Mouse (Mus musculus) hindbrain, embryonic 12.5 days (tissue): ENCODE results near the gene Tmem269. TPM values are rescaled to one million over a fixed set of nuclear protein-coding genes. Genes with fewer than 3 reads are reported as not detected.

Experiments used
- ATAC-seq: fragments of 200-750 bp; cut with Nextera tagmentation; 2 replicates; pipeline ENCODE4 v1.8.0; 2017; ENCODE audit warnings: moderate TSS enrichment; ENCODE audit not compliant: low FRiP score
- H3K27ac ChIP-seq: fragments of 300-500 bp; sonication (generic); 2 replicates; pipeline ENCODE4 v1.5.1; 2016; ENCODE audit warnings: mild to moderate bottlenecking
- H3K27me3 ChIP-seq: fragments of 300-500 bp; sonication (generic); 2 replicates; pipeline ENCODE4 v1.6.1; 2016; ENCODE audit warnings: mild to moderate bottlenecking
- H3K36me3 ChIP-seq: fragments of 300-500 bp; sonication (generic); 2 replicates; pipeline ENCODE4 v1.6.1; 2016; ENCODE audit warnings: mild to moderate bottlenecking
- H3K4me1 ChIP-seq: fragments of 300-500 bp; sonication (generic); 2 replicates; pipeline ENCODE4 v1.6.1; 2016
- H3K4me2 ChIP-seq: fragments of 300-500 bp; sonication (generic); replicated peaks from 2 replicates; pipeline ENCODE4 v1.6.1; 2016; ENCODE audit warnings: mild to moderate bottlenecking
- H3K4me3 ChIP-seq: fragments of 300-500 bp; sonication (generic); 2 replicates; pipeline ENCODE4 v1.5.1; 2016; ENCODE audit warnings: mild to moderate bottlenecking
- H3K9ac ChIP-seq: fragments of 300-500 bp; sonication (generic); 2 replicates; pipeline ENCODE4 v1.6.1; 2016; ENCODE audit warnings: mild to moderate bottlenecking, moderate library complexity
- H3K9me3 ChIP-seq: fragments of 300-500 bp; sonication (generic); replicated peaks from 2 replicates; pipeline ENCODE4 v1.6.1; 2016; ENCODE audit warnings: mild to moderate bottlenecking
- WGBS: fragments of 180-500 bp; shearing (Covaris S2); methylation state at CpG from one replicate; pipeline ENCODE4 v1.1.7; 2016; 5-methylcytosine and 5-hydroxymethylcytosine counted together
- polyA plus RNA-seq: library from polyadenylated mRNA; unstranded; fragments of >200 nt; fragmentation: Nextera tagmentation; extraction: Ambion mirVana; gene quantifications from 2 replicates; pipeline ENCODE4 v1.2.1, GENCODE M21; 2016

The Tmem269 gene
- 0.28 TPM in 1 of 2 replicates, not detected in the other for polyA plus RNA-seq

- Histone ChIP-seq H3K4me1 (peaks cover 5% of the 10 kb centered on the region; the same call in 1 of the 2 replicates), H3K9ac (0 out of 2 replicates have a peak within 1 kb of the TSS, but pooled peaks have one; percentile 13), H3K27ac (no peak within 1 kb of the TSS), H3K9me3 (no peaks in the 10 kb centered on the region), H3K4me2 (no peak within 1 kb of the TSS), H3K4me3 (no peak within 1 kb of the TSS), H3K27me3 (no peaks in the 10 kb centered on the region), H3K36me3 (peaks cover 6% of the 10 kb centered on the region)
- 9% methylated on average over 11 of the region's 11 CpGs for WGBS
- ATAC-seq, result no peak
Measured at GRCm38 (mm10) chr4:119218169-119218568, at the start of gene Tmem269. Tmem269 (minus strand) TSS chr4:119218217.

- Histone ChIP-seq H3K27ac (no peak overlapping the region), H3K9ac (no peak overlapping the region), H3K36me3 (peaks cover 27% of the 10 kb centered on the region), H3K27me3 (no peaks in the 10 kb centered on the region), H3K4me2 (no peak overlapping the region), H3K4me3 (no peak overlapping the region), H3K9me3 (no peaks in the 10 kb centered on the region), H3K4me1 (no peaks in the 10 kb centered on the region)
- WGBS, result 81% methylated on average over 13 of the region's 13 CpGs
- ATAC-seq, result no peak
Measured at GRCm38 (mm10) chr4:119266606-119267005, 48.6 kb upstream of the Tmem269 start.

- no peak overlapping the region for H3K4me3 ChIP-seq
- no peaks in the 10 kb centered on the region for H3K9me3 ChIP-seq
- no peak overlapping the region for H3K27ac ChIP-seq
- no peak overlapping the region for H3K9ac ChIP-seq
- no peak for ATAC-seq
- H3K4me2 ChIP-seq, result no peak overlapping the region
- WGBS, result 80% methylated on average over 3 of the region's 3 CpGs
- no peaks in the 10 kb centered on the region for H3K4me1 ChIP-seq
- 0 out of 2 replicates have a peak, but pooled peaks cover 6% of the 10 kb centered on the region for H3K36me3 ChIP-seq
- H3K27me3 ChIP-seq, result no peaks in the 10 kb centered on the region
Measured at GRCm38 (mm10) chr4:119263459-119263858, 45.4 kb upstream of the Tmem269 start.

- H3K36me3 ChIP-seq, result no peaks in the 10 kb centered on the region
- ATAC-seq, result no peak
- H3K27me3 ChIP-seq, result no peaks in the 10 kb centered on the region
- no peak overlapping the region for H3K9ac ChIP-seq
- no peaks in the 10 kb centered on the region for H3K4me1 ChIP-seq
- WGBS, result 89% methylated on average over 5 of the region's 5 CpGs
- H3K9me3 ChIP-seq, result no peaks in the 10 kb centered on the region
- H3K27ac ChIP-seq, result no peak overlapping the region
- no peak overlapping the region for H3K4me2 ChIP-seq
- H3K4me3 ChIP-seq, result no peak overlapping the region
Measured at GRCm38 (mm10) chr4:119262483-119262882, 44.5 kb upstream of the Tmem269 start.

GRCm38 (mm10) chr4:119261087-119261713, 43.2 kb upstream of the Tmem269 start:
- ATAC-seq, result no peak
- Histone ChIP-seq H3K9ac (no peak overlapping the region), H3K36me3 (no peaks in the 10 kb centered on the region), H3K27me3 (no peaks in the 10 kb centered on the region), H3K4me3 (no peak overlapping the region), H3K9me3 (no peaks in the 10 kb centered on the region), H3K4me2 (no peak overlapping the region), H3K27ac (no peak overlapping the region), H3K4me1 (no peaks in the 10 kb centered on the region)
- WGBS, result 58% methylated on average over 7 of the region's 7 CpGs

GRCm38 (mm10) chr4:119259344-119260254, 41.6 kb upstream of the Tmem269 start:
- Histone ChIP-seq H3K36me3 (no peaks in the 10 kb centered on the region), H3K9me3 (no peaks in the 10 kb centered on the region), H3K9ac (no peak overlapping the region), H3K27ac (no peak overlapping the region), H3K4me3 (no peak overlapping the region), H3K4me1 (peaks cover under 1% of the 10 kb centered on the region), H3K27me3 (no peaks in the 10 kb centered on the region), H3K4me2 (no peak overlapping the region)
- no peak for ATAC-seq
- WGBS, result 81% methylated on average over 15 of the region's 15 CpGs

GRCm38 (mm10) chr4:119257083-119257482, 39.1 kb upstream of the Tmem269 start:
- Histone ChIP-seq H3K27ac (no peak overlapping the region), H3K36me3 (no peaks in the 10 kb centered on the region), H3K9ac (no peak overlapping the region), H3K4me3 (no peak overlapping the region), H3K4me1 (peaks cover 10% of the 10 kb centered on the region), H3K4me2 (no peak overlapping the region), H3K9me3 (no peaks in the 10 kb centered on the region), H3K27me3 (no peaks in the 10 kb centered on the region)
- ATAC-seq, result no peak
- 77% methylated on average over 6 of the region's 6 CpGs for WGBS

GRCm38 (mm10) chr4:119255351-119255750, 37.3 kb upstream of the Tmem269 start, which contains the start of gene Cldn19:
Cldn19 (plus strand) TSS chr4:119255414.
- no peak within 1 kb of the TSS for H3K4me2 ChIP-seq
- H3K27me3 ChIP-seq, result no peaks in the 10 kb centered on the region
- 79% methylated on average over 12 of the region's 12 CpGs for WGBS
- H3K4me3 ChIP-seq, result no peak within 1 kb of the TSS
- H3K9me3 ChIP-seq, result no peaks in the 10 kb centered on the region
- H3K4me1 ChIP-seq, result peaks cover 10% of the 10 kb centered on the region
- no peaks in the 10 kb centered on the region for H3K36me3 ChIP-seq
- H3K9ac ChIP-seq, result peak within 1 kb of the TSS; percentile 39; the same call in 1 of the 2 replicates
- ATAC-seq, result no peak
- peak within 1 kb of the TSS; percentile 60 for H3K27ac ChIP-seq

GRCm38 (mm10) chr4:119254012-119254618, 36.1 kb upstream of the Tmem269 start:
- no peaks in the 10 kb centered on the region for H3K27me3 ChIP-seq
- H3K9ac ChIP-seq, result peak overlapping the region; percentile 39; the same call in 1 of the 2 replicates
- no peaks in the 10 kb centered on the region for H3K36me3 ChIP-seq
- H3K4me1 ChIP-seq, result peaks cover 10% of the 10 kb centered on the region
- peak overlapping the region; percentile 60 for H3K27ac ChIP-seq
- peak; percentile 65 for ATAC-seq
- H3K9me3 ChIP-seq, result no peaks in the 10 kb centered on the region
- H3K4me2 ChIP-seq, result no peak overlapping the region
- 36% methylated on average over 9 of the region's 9 CpGs for WGBS
- H3K4me3 ChIP-seq, result no peak overlapping the region

GRCm38 (mm10) chr4:119252025-119252808, 34.2 kb upstream of the Tmem269 start:
- ATAC-seq, result no peak
- Histone ChIP-seq H3K4me3 (no peak overlapping the region), H3K27ac (no peak overlapping the region), H3K9me3 (no peaks in the 10 kb centered on the region), H3K4me1 (peaks cover 19% of the 10 kb centered on the region), H3K36me3 (peaks cover 5% of the 10 kb centered on the region; the same call in 1 of the 2 replicates), H3K4me2 (no peak overlapping the region), H3K27me3 (no peaks in the 10 kb centered on the region), H3K9ac (no peak overlapping the region)
- 76% methylated on average over 7 of the region's 7 CpGs for WGBS

GRCm38 (mm10) chr4:119248407-119248965, 30.5 kb upstream of the Tmem269 start:
- Histone ChIP-seq H3K27ac (no peak overlapping the region), H3K4me2 (no peak overlapping the region), H3K4me1 (peaks cover 11% of the 10 kb centered on the region), H3K9me3 (no peaks in the 10 kb centered on the region), H3K9ac (no peak overlapping the region), H3K36me3 (peaks cover 31% of the 10 kb centered on the region), H3K27me3 (no peaks in the 10 kb centered on the region), H3K4me3 (no peak overlapping the region)
- WGBS, result 87% methylated on average over 11 of the region's 11 CpGs
- no peak for ATAC-seq
